Mouse (Mus musculus) naive thymus-derived CD4-positive, alpha-beta T cell, adult 5 months (primary cell): ENCODE measurements around the gene Gm21915. TPM values are rescaled to one million over a fixed set of nuclear protein-coding genes. Genes with fewer than 3 reads are reported as not detected.

Source experiments
- polyA plus RNA-seq: library from polyadenylated mRNA; unstranded; fragments of 100-300 nt; shearing (Covaris generic); gene quantifications from one replicate; pipeline ENCODE4 v1.2.1, GENCODE M21; 2017

The Gm21915 gene
- not detected for polyA plus RNA-seq

DNA sequence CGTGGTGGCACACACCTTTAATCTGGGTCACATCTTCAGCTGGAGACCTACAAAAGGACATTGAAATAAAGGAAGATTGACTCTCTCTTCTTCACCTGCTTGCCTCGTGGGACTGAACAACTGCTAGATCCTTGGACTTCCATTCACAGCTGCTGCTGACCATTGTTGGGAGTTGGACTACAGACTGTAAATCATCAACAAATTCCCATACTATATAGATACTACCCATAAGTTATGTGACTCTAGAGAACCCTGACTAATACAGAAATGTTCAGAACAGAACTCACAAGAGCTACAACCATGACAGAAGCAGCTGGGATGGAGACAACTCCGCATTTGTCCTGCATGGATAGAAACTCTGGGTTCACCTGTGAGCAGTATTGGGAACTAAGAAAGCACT is at the start of gene Gm21915:
Gene Gm21915 (plus strand): TSS at position 301 of the 400 bp plus-strand sequence.

DNA sequence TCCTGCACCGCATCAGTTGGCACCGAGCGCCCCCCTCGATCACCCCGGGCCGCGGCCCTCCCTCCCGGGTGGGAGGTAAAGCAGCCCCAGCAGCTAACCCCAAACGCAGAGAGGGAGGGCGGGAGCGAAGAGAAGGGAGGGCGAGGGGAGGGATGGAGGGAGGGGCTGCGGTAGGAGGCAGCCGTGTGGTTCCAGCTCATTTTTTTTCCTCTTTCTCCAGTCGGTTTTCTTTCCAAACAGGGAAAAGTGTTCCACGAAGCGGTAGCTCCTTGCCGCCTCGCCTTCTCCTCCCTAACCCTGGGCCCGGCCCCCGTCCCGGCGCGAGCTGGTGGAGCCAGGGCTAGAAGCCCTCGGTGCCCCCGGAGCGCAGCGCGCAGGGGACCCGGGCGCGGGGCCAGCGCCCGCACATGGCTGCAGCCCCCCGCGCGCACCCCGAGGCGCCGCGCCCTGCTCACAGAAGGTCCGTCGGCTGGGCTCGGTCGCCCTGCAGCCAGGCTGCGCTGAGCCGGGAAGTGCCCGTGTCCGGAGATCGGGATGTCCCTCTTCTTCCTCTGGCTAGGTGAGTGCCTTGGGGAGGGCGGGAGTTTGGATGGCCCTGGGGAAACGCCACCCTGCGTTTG is 15.5 kb downstream of the Gm21915 start, which contains the start of gene Clmp:
Gene Clmp (plus strand): TSS at position 162 of the 620 bp plus-strand sequence.

Other genes starting within 250 kb of the Gm21915 start
- 38.3 TPM for gene Gramd1b, start 139.2 kb upstream of the Gm21915 start, polyA plus RNA-seq
- gene Clmp, start 15.3 kb downstream of the Gm21915 start, polyA plus RNA-seq, result 0.17 TPM
- 3,615 TPM for gene Hspa8, start 130.4 kb downstream of the Gm21915 start, polyA plus RNA-seq
- gene Bsx, start 203.5 kb downstream of the Gm21915 start, polyA plus RNA-seq, result not detected